Mouse (Mus musculus): ENCODE results near the gene Ggps1.
A peak's percentile ranks its signal among the peaks of the same experiment; 100 is the strongest.

- no peak for TF ChIP-seq CTCF (IDR thresholded peaks at IDR 0.05)
- TF ChIP-seq EP300 (IDR thresholded peaks at IDR 0.05): peak; percentile 33; the same call in 1 of the 2 replicates
Observed at GRCm38 (mm10) chr13:14040186-14040585, 23.1 kb downstream of the Ggps1 start.
